Mouse (Mus musculus) small intestine, adult 2 months (tissue): ENCODE measurements around the gene Mrpl37.

Source experiments
- CTCF ChIP-seq: fragments of 200-500 bp; IDR thresholded peaks from 2 replicates; pipeline ENCODE4 v1.5.1; 2012; ENCODE audit warnings: low read depth, mild to moderate bottlenecking, control low read depth, inconsistent platforms, low read length, moderate library complexity, mixed read lengths; ENCODE audit not compliant: insufficient replicate concordance, insufficient read length; ENCODE audit errors: extremely low read depth
- POLR2A ChIP-seq: fragments of 200-500 bp; IDR thresholded peaks from 2 replicates; pipeline ENCODE4 v1.6.1; 2012; ENCODE audit warnings: low read depth, mild to moderate bottlenecking, control low read depth, inconsistent platforms, low read length, moderate library complexity

DNA sequence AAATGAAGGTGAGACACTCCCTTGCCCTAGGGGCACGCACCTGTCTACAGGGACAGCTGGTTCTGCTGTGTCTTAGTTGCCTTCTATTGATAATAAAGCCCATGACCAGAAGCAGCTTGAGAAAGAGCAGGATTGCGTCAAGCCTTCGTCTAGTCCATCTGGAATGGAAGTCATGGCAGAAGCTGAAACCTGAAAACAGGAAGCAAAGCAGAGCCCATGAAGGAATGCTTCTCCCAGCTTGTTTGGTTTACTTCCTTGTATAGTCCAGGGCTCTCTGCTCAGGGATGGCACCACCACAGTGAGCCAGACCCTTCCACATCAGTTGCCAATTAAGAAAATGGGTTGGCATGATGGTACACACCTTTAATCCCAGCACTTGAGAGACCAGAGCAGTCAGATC lies 15.5 kb upstream of the Mrpl37 start:
- TF ChIP-seq POLR2A, result no peak
- no peak for TF ChIP-seq CTCF
